Mouse (Mus musculus): ENCODE measurements around the gene Lce1i.

- no peak for TF ChIP-seq CTCF (IDR thresholded peaks at IDR 0.05; ENCODE audit: extremely low read depth, insufficient read depth, insufficient read length, insufficient replicate concordance)
- TF ChIP-seq POLR2A (IDR thresholded peaks at IDR 0.05; ENCODE audit: low read depth, low read length) = no peak
Observed at GRCm38 (mm10) chr3:92771573-92771972, 7.1 kb downstream of the Lce1i start.

Data from spleen, adult 2 months (tissue).